In the genomic region with DNA sequence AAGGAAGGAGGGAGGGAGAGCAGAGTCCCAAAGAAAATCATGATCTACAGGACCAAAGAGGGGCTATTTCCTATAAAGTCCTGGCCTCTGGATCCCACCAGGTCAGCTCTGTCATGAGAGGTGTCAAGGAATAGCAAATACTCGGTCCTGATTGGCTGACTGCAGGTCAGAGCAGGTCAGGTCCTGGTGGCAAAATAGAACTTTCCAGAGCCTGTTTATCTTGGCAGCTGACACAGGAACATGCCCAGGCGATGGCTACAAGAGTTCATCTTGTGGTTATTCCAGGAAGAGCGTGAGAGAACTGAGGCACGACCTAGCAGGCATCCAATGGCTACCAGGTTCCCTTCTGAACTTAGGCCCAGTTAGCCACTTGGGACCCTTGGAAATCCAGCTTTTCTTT, we compare ENCODE assay signal across 23 mouse cellular contexts. TPM values are rescaled to one million over a fixed set of nuclear protein-coding genes. Genes with fewer than 3 reads are reported as not detected.
A peak's percentile ranks its signal among the peaks of the same experiment; 100 is the strongest.
DNase-seq lines count a peak whose midpoint lies in the region; ATAC-seq and TF ChIP-seq lines count a peak whose summit lies in the region.
"Had no signal": no experiment of that assay in that cellular context is flagged by ENCODE, and none has a peak within 500 bp of the region (broad histone marks: within the 10 kb centered on the region; RNA-seq: fewer than 3 reads in every experiment).

No protein-coding gene starts in this region.

- TF ChIP-seq RAD21 in MEL (IDR thresholded peaks at IDR 0.05; ENCODE audit: low read depth, low read length), result no peak

- H3K4me3 ChIP-seq in heart, embryonic 10.5 days, result no peak overlapping the region
- no peak overlapping the region for H3K4me3 ChIP-seq in heart, embryonic 11.5 days (ENCODE audit: low read depth, low read length)
- H3K4me3 ChIP-seq in lung, postnatal 0 days (ENCODE audit: low read depth, low read length), result no peak overlapping the region
- H3K4me3 ChIP-seq in MEL (ENCODE audit: control insufficient read depth in 1 of 2, insufficient read depth in 1 of 2, low read depth in 2 of 2, low read length in 2 of 2), result no peak overlapping the region
- H3K4me3 ChIP-seq in stomach, postnatal 0 days (ENCODE audit: low read depth, low read length), result no peak overlapping the region
- H3K4me3 ChIP-seq: embryonic facial prominence, embryonic 10.5 days; forebrain, embryonic 13.5 days; gastrocnemius, adult 2 months; hindbrain, embryonic 12.5 days had no signal

- no peak overlapping the region for H3K9ac ChIP-seq in heart, embryonic 11.5 days (ENCODE audit: low read depth, low read length)
- H3K9ac ChIP-seq in lung, postnatal 0 days (replicated peaks; ENCODE audit: low read depth), result no peak overlapping the region
- no peak overlapping the region for H3K9ac ChIP-seq in MEL (ENCODE audit: control insufficient read depth, low read depth, low read length, poor library complexity, severe bottlenecking)
- no peak overlapping the region for H3K9ac ChIP-seq in stomach, postnatal 0 days (ENCODE audit: low read length)
- H3K9ac ChIP-seq: forebrain, embryonic 13.5 days; forebrain, postnatal 0 days; hindbrain, embryonic 12.5 days had no signal

- WGBS in heart, embryonic 10.5 days, result 76% methylated on average over 4 of the region's 4 CpGs
- 87% methylated on average over 4 of the region's 4 CpGs for WGBS in heart, embryonic 11.5 days (ENCODE audit: insufficient replicate concordance)
- WGBS in lung, postnatal 0 days, result 62% methylated on average over 4 of the region's 4 CpGs
- 70% methylated on average over 4 of the region's 4 CpGs for WGBS in stomach, postnatal 0 days

- H3K27ac ChIP-seq in heart, embryonic 10.5 days, result no peak overlapping the region
- H3K27ac ChIP-seq in heart, embryonic 11.5 days (ENCODE audit: low read depth, low read length), result no peak overlapping the region
- no peak overlapping the region for H3K27ac ChIP-seq in lung, postnatal 0 days (ENCODE audit: low read length)
- H3K27ac ChIP-seq in MEL (ENCODE audit: control insufficient read depth, low read depth, low read length), result no peak overlapping the region
- no peak overlapping the region for H3K27ac ChIP-seq in stomach, postnatal 0 days (replicated peaks)
- H3K27ac ChIP-seq: embryonic facial prominence, embryonic 10.5 days; forebrain, embryonic 13.5 days; gastrocnemius, adult 2 months; hindbrain, embryonic 12.5 days had no signal

- H3K4me2 ChIP-seq in heart, embryonic 11.5 days, result no peak overlapping the region
- H3K4me2 ChIP-seq in lung, postnatal 0 days (replicated peaks; ENCODE audit: low read depth, low read length), result no peak overlapping the region
- H3K4me2 ChIP-seq in stomach, postnatal 0 days (replicated peaks; ENCODE audit: low read depth), result no peak overlapping the region
- H3K4me2 ChIP-seq: forebrain, embryonic 13.5 days; hindbrain, embryonic 12.5 days had no signal

- no peak for TF ChIP-seq EP300 in lung, postnatal 0 days (IDR thresholded peaks at IDR 0.05)
- no peak for TF ChIP-seq EP300 in MEL (IDR thresholded peaks at IDR 0.05; ENCODE audit: low read depth in 1 of 2, low read length in 2 of 2)
- TF ChIP-seq EP300 in stomach, postnatal 0 days (optimal IDR thresholded peaks at IDR 0.05), result no peak

- no peak for TF ChIP-seq CTCF in lung, postnatal 0 days (IDR thresholded peaks at IDR 0.05)
- TF ChIP-seq CTCF in MEL (IDR thresholded peaks at IDR 0.05 in 2 of 3, conservative IDR thresholded peaks at IDR 0.05 in 1 of 3; ENCODE audit: control insufficient read depth in 1 of 3, insufficient read depth in 1 of 3, low read depth in 2 of 3, low read length in 3 of 3, poor library complexity in 1 of 3, severe bottlenecking in 1 of 3), result no peak
- no peak for TF ChIP-seq CTCF in stomach, postnatal 0 days (IDR thresholded peaks at IDR 0.05; ENCODE audit: low read depth)

- TF ChIP-seq POLR2A in MEL (IDR thresholded peaks at IDR 0.05; ENCODE audit: control insufficient read depth in 1 of 2, insufficient read depth in 1 of 2, low read depth in 1 of 2, low read length in 2 of 2, poor library complexity in 1 of 2), result no peak

- peaks cover 2% of the 10 kb centered on the region; the same call in 1 of the 2 replicates for H3K9me3 ChIP-seq in heart, embryonic 10.5 days
- H3K9me3 ChIP-seq in heart, embryonic 11.5 days (replicated peaks; ENCODE audit: control insufficient read depth, low read length), result 0 out of 2 replicates have a peak, but pooled peaks cover 2% of the 10 kb centered on the region
- H3K9me3 ChIP-seq in lung, postnatal 0 days (ENCODE audit: low read length), result no peaks in the 10 kb centered on the region
- H3K9me3 ChIP-seq in MEL (replicated peaks; ENCODE audit: insufficient read depth, low read length), result no peaks in the 10 kb centered on the region
- no peaks in the 10 kb centered on the region for H3K9me3 ChIP-seq in stomach, postnatal 0 days (ENCODE audit: control insufficient read depth, low read length)
- H3K9me3 ChIP-seq: forebrain, embryonic 13.5 days had no signal

- DNase-seq in heart, embryonic 10.5 days (ENCODE audit: low spot score), result peak; percentile 67
- DNase-seq in lung, postnatal 0 days (ENCODE audit: low spot score), result no peak
- no peak for DNase-seq in lung, adult 18-20 months
- DNase-seq in MEL (ENCODE audit: low read depth, low spot score), result peak; percentile 18
- no peak for DNase-seq in stomach, postnatal 0 days (ENCODE audit: low spot score)
- DNase-seq: adrenal gland, postnatal 25 days; cerebellum, adult 2 months; cerebellum, postnatal 10 days; forebrain, postnatal 0 days; gastrocnemius, adult 2 months; gastrocnemius, postnatal 25 days; heart, postnatal 10 days; heart, postnatal 4 days had no signal

- no peaks in the 10 kb centered on the region for H3K36me3 ChIP-seq in heart, embryonic 10.5 days
- no peaks in the 10 kb centered on the region for H3K36me3 ChIP-seq in heart, embryonic 11.5 days (ENCODE audit: control insufficient read depth, insufficient read depth, low read length)
- H3K36me3 ChIP-seq in lung, postnatal 0 days (ENCODE audit: insufficient read depth, low read length), result no peaks in the 10 kb centered on the region
- H3K36me3 ChIP-seq in MEL (ENCODE audit: control insufficient read depth in 1 of 2, insufficient read depth in 2 of 2, low read length in 2 of 2), result peaks cover 0 to 5% of the 10 kb centered on the region in 2 experiments; a peak in 2 of 4 replicates
- H3K36me3 ChIP-seq in stomach, postnatal 0 days (ENCODE audit: control insufficient read depth, insufficient read depth, low read length), result no peaks in the 10 kb centered on the region
- H3K36me3 ChIP-seq: embryonic facial prominence, embryonic 10.5 days; hindbrain, embryonic 12.5 days had no signal

- no peaks in the 10 kb centered on the region for H3K79me2 ChIP-seq in MEL (ENCODE audit: control insufficient read depth, insufficient read depth, low read length, poor library complexity)

- H3K4me1 ChIP-seq in heart, embryonic 10.5 days, result no peaks in the 10 kb centered on the region
- no peaks in the 10 kb centered on the region for H3K4me1 ChIP-seq in heart, embryonic 11.5 days (ENCODE audit: control insufficient read depth, insufficient read depth, low read length)
- no peaks in the 10 kb centered on the region for H3K4me1 ChIP-seq in lung, postnatal 0 days (ENCODE audit: insufficient read depth, low read depth, low read length)
- H3K4me1 ChIP-seq in MEL (ENCODE audit: control insufficient read depth in 1 of 2, insufficient read depth in 2 of 2, low read length in 2 of 2), result peaks cover 0 to 5% of the 10 kb centered on the region in 2 experiments; a peak in 1 of 4 replicates
- no peaks in the 10 kb centered on the region for H3K4me1 ChIP-seq in stomach, postnatal 0 days (replicated peaks; ENCODE audit: control insufficient read depth, insufficient read depth)
- H3K4me1 ChIP-seq: embryonic facial prominence, embryonic 10.5 days; forebrain, embryonic 13.5 days; hindbrain, embryonic 12.5 days had no signal

- H3K27me3 ChIP-seq in heart, embryonic 10.5 days (ENCODE audit: insufficient read depth, poor library complexity, severe bottlenecking), result 0 out of 2 replicates have a peak, but pooled peaks cover 6% of the 10 kb centered on the region
- H3K27me3 ChIP-seq in heart, embryonic 11.5 days (ENCODE audit: control insufficient read depth, insufficient read depth, low read length), result no peaks in the 10 kb centered on the region
- no peaks in the 10 kb centered on the region for H3K27me3 ChIP-seq in lung, postnatal 0 days (replicated peaks; ENCODE audit: insufficient read depth, low read length)
- H3K27me3 ChIP-seq in MEL (ENCODE audit: control insufficient read depth in 1 of 2, insufficient read depth in 2 of 2, low read length in 2 of 2), result no peaks in the 10 kb centered on the region
- H3K27me3 ChIP-seq in stomach, postnatal 0 days (ENCODE audit: control insufficient read depth, insufficient read depth, low read length), result no peaks in the 10 kb centered on the region
- H3K27me3 ChIP-seq: CH12.LX; forebrain, embryonic 13.5 days; hindbrain, embryonic 12.5 days had no signal

- no peak for ATAC-seq in heart, embryonic 11.5 days (replicated peaks; ENCODE audit: insufficient number of reproducible peaks, low FRiP score, low TSS enrichment)
- ATAC-seq in lung, postnatal 0 days, result peak; percentile 9; the same call in 1 of the 2 replicates
- peak; percentile 51; the same call in 1 of the 2 replicates for ATAC-seq in stomach, postnatal 0 days (ENCODE audit: low FRiP score, low TSS enrichment)
- no peak for ATAC-seq in frontal cortex, adult (ENCODE audit: low TSS enrichment)
- ATAC-seq: forebrain, embryonic 13.5 days; forebrain, postnatal 0 days; hindbrain, embryonic 16.5 days had no signal

TF ChIP-seq in MEL, 35 proteins besides CTCF, POLR2A, EP300 and RAD21 (continues in another document):
- TF ChIP-seq MAZ (IDR thresholded peaks at IDR 0.05; ENCODE audit: low read depth, low read length) (no peak), ZNF384 (IDR thresholded peaks at IDR 0.05; ENCODE audit: low read depth, low read length) (no peak), ELF1 (IDR thresholded peaks at IDR 0.05; ENCODE audit: low read depth, low read length) (no peak), MXI1 (IDR thresholded peaks at IDR 0.05; ENCODE audit: low read depth, low read length) (no peak), E2F4 (IDR thresholded peaks at IDR 0.05; ENCODE audit: borderline replicate concordance, low read depth, low read length) (no peak), MYB (IDR thresholded peaks at IDR 0.05; ENCODE audit: low read depth, low read length) (no peak), NELFE (IDR thresholded peaks at IDR 0.05; ENCODE audit: low read depth, low read length) (no peak), BHLHE40 (IDR thresholded peaks at IDR 0.05; ENCODE audit: borderline replicate concordance, low read depth, low read length) (no peak), KAT2A (conservative IDR thresholded peaks at IDR 0.05; ENCODE audit: low read depth, low read length) (no peak)

RNA-seq across cellular contexts. Expression of a gene that starts 42.8 kb away (rescaled TPM):
- not detected in 2 replicates for polyA plus RNA-seq in heart, embryonic 10.5 days (2016; fragmentation: Nextera tagmentation; extraction: Ambion mirVana)
- polyA plus RNA-seq in heart, embryonic 11.5 days (2014; fragmentation: Nextera tagmentation; extraction: Ambion mirVana), result not detected in 2 replicates
- not detected in 2 replicates for polyA plus RNA-seq in lung, postnatal 0 days (2015; fragmentation: Nextera tagmentation; extraction: Ambion mirVana)
- total RNA-seq in MEL (2012; rRNA removed), result not detected in 2 replicates
- not detected for polyA plus RNA-seq in MEL (2012; ENCODE audit: insufficient read depth in 1 of 2, insufficient read length in 2 of 2, low read depth in 1 of 2, low replicate concordance in 2 of 2, missing spikeins in 1 of 2)
- not detected in 2 replicates for polyA plus RNA-seq in stomach, postnatal 0 days (2015; fragmentation: Nextera tagmentation; extraction: Ambion mirVana)
- total RNA-seq: adrenal gland, postnatal 25 days; CH12.LX; forebrain, postnatal 0 days; gastrocnemius, adult 2 months; gastrocnemius, postnatal 25 days; granulocyte monocyte progenitor cell, adult 5-6 weeks; heart, adult 8-10 months; heart, postnatal 10 days; heart, postnatal 4 days had no signal
- polyA plus RNA-seq: cerebellum, adult 2 months; embryonic facial prominence, embryonic 10.5 days; forebrain, embryonic 13.5 days; forebrain, postnatal 0 days; heart, embryonic 14.5 days; hindbrain, embryonic 12.5 days; hindbrain, embryonic 16.5 days had no signal

Comparison
In these comparisons a context has a peak if more than half of its experiments do, and no peak if none do; other contexts are left out.
1. DNase-seq: peak in heart, embryonic 10.5 days (single experiment) and MEL (single experiment); none in lung, postnatal 0 days (single experiment), lung, adult 18-20 months (0 of 2) and stomach, postnatal 0 days (single experiment).
2. ATAC-seq: peak in lung, postnatal 0 days (single experiment) and stomach, postnatal 0 days (single experiment); none in heart, embryonic 11.5 days (single experiment) and frontal cortex, adult (single experiment).